Mouse (Mus musculus): Measurements from ENCODE around the gene Rilp. TPM values are rescaled to one million over a fixed set of nuclear protein-coding genes. Genes with fewer than 3 reads are reported as not detected.

The Rilp gene
- total and polyA plus RNA-seq, 2 experiments = 23.0 to 32.6 TPM

DNA sequence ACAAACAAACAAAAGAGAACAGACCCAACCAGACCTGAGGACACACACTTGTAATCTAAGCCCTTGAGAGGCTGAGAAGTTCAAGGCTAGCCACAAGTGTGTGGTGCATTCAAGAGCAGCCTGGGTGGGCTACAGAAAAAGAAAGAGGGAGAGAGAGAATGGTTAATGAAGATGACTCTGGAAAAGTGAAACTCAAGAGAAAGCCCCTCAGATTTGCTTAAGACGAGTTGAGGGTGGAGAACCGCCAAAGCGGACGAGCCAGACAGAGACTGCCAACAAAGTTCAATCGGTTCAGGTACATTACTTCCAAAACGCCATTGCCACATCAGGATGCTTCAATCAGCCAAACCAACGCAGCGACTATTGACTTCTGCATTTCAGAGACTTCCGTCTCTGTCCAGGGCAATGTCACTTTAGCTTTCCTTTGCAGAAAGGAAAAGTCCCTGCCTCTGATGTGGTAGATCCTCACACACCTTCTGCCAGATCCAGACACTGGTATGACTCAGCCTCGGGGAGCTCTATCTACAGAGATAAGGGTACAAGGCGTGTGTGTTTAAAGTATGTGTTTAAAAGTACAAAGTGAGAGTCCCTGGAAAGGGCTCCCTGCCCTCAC, 37.3 kb upstream of the Rilp start:
- TF ChIP-seq CTCF (IDR thresholded peaks at IDR 0.05; ENCODE audit: low read depth, low read length) = no peak
- no peak for TF ChIP-seq POLR2A (IDR thresholded peaks at IDR 0.05; ENCODE audit: extremely low read depth, insufficient read depth, low read length)
- Histone ChIP-seq H3K36me3 (ENCODE audit: control insufficient read depth, insufficient read depth, low read length) (no peaks in the 10 kb centered on the region), H3K4me3 (ENCODE audit: insufficient read depth, low read depth, low read length) (no peak overlapping the region), H3K79me2 (ENCODE audit: control insufficient read depth, insufficient read depth, low read length) (no peaks in the 10 kb centered on the region), H3K27ac (replicated peaks; ENCODE audit: insufficient read depth, low read depth, low read length) (peak overlapping the region; percentile 55), H3K9ac (ENCODE audit: low read depth, low read length) (0 out of 2 replicates have a peak overlapping the region, but pooled peaks have one; percentile 17), H3K4me1 (ENCODE audit: control insufficient read depth, insufficient read depth, low read length) (peaks cover 17% of the 10 kb centered on the region; the same call in 1 of the 2 replicates), H3K27me3 (ENCODE audit: control insufficient read depth, insufficient read depth, low read length) (no peaks in the 10 kb centered on the region)
- peak; percentile 89 for DNase-seq (ENCODE audit: extremely low read depth, low read depth, low spot score)
- 17% methylated on average over 11 of the region's 11 CpGs for WGBS

DNA sequence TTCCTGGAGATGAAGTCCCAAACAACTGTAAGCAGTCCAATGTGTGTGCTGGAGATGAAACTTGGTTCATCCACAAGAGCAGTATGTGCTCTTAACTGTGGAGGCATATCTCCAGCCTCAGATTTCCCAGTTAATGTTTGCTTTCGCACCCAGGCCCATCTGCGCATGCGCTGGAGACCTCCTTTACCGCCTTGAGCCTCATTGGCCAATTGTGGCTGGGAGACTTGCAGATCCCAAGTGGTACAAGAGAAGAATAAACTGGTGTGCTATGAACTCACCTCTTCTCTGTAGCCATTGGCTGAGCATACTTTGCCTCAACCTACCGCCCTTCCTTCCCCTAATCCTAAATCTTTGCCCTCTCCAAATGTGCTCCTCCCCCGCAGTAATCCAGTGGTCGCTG, 36.5 kb upstream of the Rilp start:
- no peaks in the 10 kb centered on the region for H3K79me2 ChIP-seq (ENCODE audit: control insufficient read depth, insufficient read depth, low read length)
- H3K36me3 ChIP-seq (ENCODE audit: control insufficient read depth, insufficient read depth, low read length) = no peaks in the 10 kb centered on the region
- H3K4me1 ChIP-seq (ENCODE audit: control insufficient read depth, insufficient read depth, low read length) = peaks cover 15% of the 10 kb centered on the region; the same call in 1 of the 2 replicates
- no peak overlapping the region for H3K4me3 ChIP-seq (ENCODE audit: insufficient read depth, low read depth, low read length)
- no peak overlapping the region for H3K27ac ChIP-seq (replicated peaks; ENCODE audit: insufficient read depth, low read depth, low read length)
- no peaks in the 10 kb centered on the region for H3K27me3 ChIP-seq (ENCODE audit: control insufficient read depth, insufficient read depth, low read length)
- H3K9ac ChIP-seq (ENCODE audit: low read depth, low read length) = no peak overlapping the region
- no peak for DNase-seq (ENCODE audit: extremely low read depth, low read depth, low spot score)
- 85% methylated on average over 7 of the region's 7 CpGs for WGBS
- no peak for TF ChIP-seq POLR2A (IDR thresholded peaks at IDR 0.05; ENCODE audit: extremely low read depth, insufficient read depth, low read length)
- no peak for TF ChIP-seq CTCF (IDR thresholded peaks at IDR 0.05; ENCODE audit: low read depth, low read length)

DNA sequence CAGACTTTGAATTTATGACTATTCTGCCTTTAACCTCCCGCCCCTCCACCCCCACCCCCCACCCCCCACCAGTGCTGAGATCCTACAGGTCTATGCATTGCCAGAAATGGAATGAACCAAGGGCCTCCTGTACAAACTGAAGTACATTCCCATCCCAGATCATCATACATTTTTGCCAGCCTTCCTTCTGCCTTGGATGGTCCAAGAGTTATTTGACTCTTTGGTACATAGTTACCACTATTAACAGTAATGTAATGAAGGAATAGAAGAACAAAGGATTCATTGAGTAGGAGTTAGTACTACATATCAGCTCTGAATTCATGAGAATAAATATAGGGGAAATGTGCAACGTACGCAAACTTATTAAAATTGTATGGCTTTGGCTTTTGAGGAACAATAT, 23.7 kb upstream of the Rilp start:
- DNase-seq (ENCODE audit: extremely low read depth, low read depth, low spot score) = no peak
- H3K27ac ChIP-seq (replicated peaks; ENCODE audit: insufficient read depth, low read depth, low read length) = no peak overlapping the region
- no peak for TF ChIP-seq CTCF (IDR thresholded peaks at IDR 0.05; ENCODE audit: low read depth, low read length)
- TF ChIP-seq POLR2A (IDR thresholded peaks at IDR 0.05; ENCODE audit: extremely low read depth, insufficient read depth, low read length) = no peak
- H3K4me3 ChIP-seq (ENCODE audit: insufficient read depth, low read depth, low read length) = no peak overlapping the region
- 23% methylated on average over 3 of the region's 3 CpGs for WGBS
- H3K4me1 ChIP-seq (ENCODE audit: control insufficient read depth, insufficient read depth, low read length) = peaks cover 6% of the 10 kb centered on the region
- no peaks in the 10 kb centered on the region for H3K27me3 ChIP-seq (ENCODE audit: control insufficient read depth, insufficient read depth, low read length)
- H3K9ac ChIP-seq (ENCODE audit: low read depth, low read length) = no peak overlapping the region
- H3K36me3 ChIP-seq (ENCODE audit: control insufficient read depth, insufficient read depth, low read length) = peaks cover 20% of the 10 kb centered on the region
- peaks cover 11% of the 10 kb centered on the region; the same call in 1 of the 2 replicates for H3K79me2 ChIP-seq (ENCODE audit: control insufficient read depth, insufficient read depth, low read length)

DNA sequence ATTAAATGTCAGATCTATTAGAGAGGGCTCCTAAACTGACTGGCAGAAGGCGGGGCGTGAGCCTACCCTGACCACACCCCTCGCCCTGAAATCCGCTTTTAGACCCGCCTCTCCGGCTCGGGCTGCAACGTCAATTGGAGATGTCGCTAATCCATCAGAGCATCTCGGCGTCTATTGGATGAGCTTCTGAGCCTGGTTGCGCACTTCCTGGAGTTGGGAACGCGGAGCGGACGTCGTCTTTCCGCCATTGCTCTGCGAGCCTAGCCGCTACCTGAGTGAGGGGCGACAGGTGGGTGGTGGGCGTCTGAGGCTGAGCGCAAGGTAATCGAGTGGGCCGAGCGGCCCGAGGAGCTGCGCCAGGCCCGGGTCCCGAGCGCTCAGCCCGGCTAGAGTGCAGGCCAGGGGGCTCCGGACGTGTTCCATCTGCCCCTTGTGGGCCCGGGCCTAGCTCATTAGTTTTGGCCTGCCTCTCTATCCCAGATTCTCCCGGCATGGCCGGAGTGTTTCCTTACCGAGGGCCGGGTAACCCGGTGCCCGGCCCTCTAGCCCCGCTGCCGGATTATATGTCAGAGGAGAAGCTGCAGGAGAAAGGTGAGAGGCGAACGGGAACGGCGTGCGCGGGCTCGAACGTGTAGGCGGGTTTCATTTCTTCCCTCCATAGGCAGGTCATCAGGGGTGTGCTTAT, 23.2 kb upstream of the Rilp start, which contains the start of gene Prpf8:
Gene Prpf8 (plus strand): TSS at position 216 of the 685 bp plus-strand sequence.
- under 1% methylated on average over 52 of the region's 52 CpGs for WGBS

DNA sequence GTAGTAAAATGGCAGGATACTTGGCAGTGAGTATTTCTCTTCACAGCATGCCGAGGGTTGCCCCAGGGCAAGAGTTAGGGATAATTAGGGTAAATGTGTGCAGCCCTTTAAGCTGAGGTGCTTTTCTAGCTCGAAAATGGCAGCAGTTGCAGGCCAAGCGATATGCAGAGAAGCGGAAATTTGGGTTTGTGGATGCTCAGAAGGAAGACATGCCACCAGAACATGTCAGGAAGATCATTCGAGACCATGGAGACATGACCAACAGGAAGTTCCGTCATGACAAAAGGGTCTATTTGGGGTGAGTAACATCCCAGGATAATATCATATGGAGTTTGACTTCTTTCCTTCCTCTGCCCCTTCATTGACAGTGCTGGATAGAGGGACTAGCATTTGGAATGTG, 22.4 kb upstream of the Rilp start:
- peaks cover 11% of the 10 kb centered on the region; the same call in 1 of the 2 replicates for H3K79me2 ChIP-seq (ENCODE audit: control insufficient read depth, insufficient read depth, low read length)
- H3K27me3 ChIP-seq (ENCODE audit: control insufficient read depth, insufficient read depth, low read length) = no peaks in the 10 kb centered on the region
- peak overlapping the region; percentile 46 for H3K27ac ChIP-seq (replicated peaks; ENCODE audit: insufficient read depth, low read depth, low read length)
- peak overlapping the region; percentile 85 for H3K4me3 ChIP-seq (ENCODE audit: insufficient read depth, low read depth, low read length)
- no peak for DNase-seq (ENCODE audit: extremely low read depth, low read depth, low spot score)
- peaks cover 6% of the 10 kb centered on the region for H3K4me1 ChIP-seq (ENCODE audit: control insufficient read depth, insufficient read depth, low read length)
- TF ChIP-seq CTCF (IDR thresholded peaks at IDR 0.05; ENCODE audit: low read depth, low read length) = no peak
- TF ChIP-seq POLR2A (IDR thresholded peaks at IDR 0.05; ENCODE audit: extremely low read depth, insufficient read depth, low read length) = no peak
- WGBS = 11% methylated on average over 6 of the region's 6 CpGs
- H3K36me3 ChIP-seq (ENCODE audit: control insufficient read depth, insufficient read depth, low read length) = peaks cover 33% of the 10 kb centered on the region
- peak overlapping the region; percentile 88 for H3K9ac ChIP-seq (ENCODE audit: low read depth, low read length)

More for the DNA sequence above, 23.2 kb upstream of the Rilp start, which contains the start of gene Prpf8:
- Histone ChIP-seq H3K27me3 (ENCODE audit: control insufficient read depth, insufficient read depth, low read length) (no peaks in the 10 kb centered on the region), H3K4me3 (ENCODE audit: insufficient read depth, low read depth, low read length) (peak within 1 kb of the TSS; percentile 85), H3K27ac (replicated peaks; ENCODE audit: insufficient read depth, low read depth, low read length) (peak within 1 kb of the TSS; percentile 78), H3K36me3 (ENCODE audit: control insufficient read depth, insufficient read depth, low read length) (peaks cover 25% of the 10 kb centered on the region), H3K4me1 (ENCODE audit: control insufficient read depth, insufficient read depth, low read length) (peaks cover 6% of the 10 kb centered on the region), H3K9ac (ENCODE audit: low read depth, low read length) (peak within 1 kb of the TSS; percentile 88), H3K79me2 (ENCODE audit: control insufficient read depth, insufficient read depth, low read length) (peaks cover 11% of the 10 kb centered on the region; the same call in 1 of the 2 replicates)
- DNase-seq (ENCODE audit: extremely low read depth, low read depth, low spot score) = peak; percentile 95
- no peak for TF ChIP-seq CTCF (IDR thresholded peaks at IDR 0.05; ENCODE audit: low read depth, low read length)
- peak; percentile 61; the same call in 1 of the 2 replicates for TF ChIP-seq POLR2A (IDR thresholded peaks at IDR 0.05; ENCODE audit: extremely low read depth, insufficient read depth, low read length)

Measured in liver, adult 2 months (tissue).